Mouse (Mus musculus) activated CD4-positive, CD25-positive, alpha-beta regulatory T cell, adult 9 weeks (primary cell): Measurements from ENCODE around the gene Olfr301. TPM values are rescaled to one million over a fixed set of nuclear protein-coding genes. Genes with fewer than 3 reads are reported as not detected.

Experiments used
- polyA plus RNA-seq: library from polyadenylated mRNA; unstranded; fragments of 100-300 nt; shearing (Covaris generic); gene quantifications from one replicate; pipeline ENCODE4 v1.2.1, GENCODE M21; 2017

Gene Olfr301
- polyA plus RNA-seq = not detected

DNA sequence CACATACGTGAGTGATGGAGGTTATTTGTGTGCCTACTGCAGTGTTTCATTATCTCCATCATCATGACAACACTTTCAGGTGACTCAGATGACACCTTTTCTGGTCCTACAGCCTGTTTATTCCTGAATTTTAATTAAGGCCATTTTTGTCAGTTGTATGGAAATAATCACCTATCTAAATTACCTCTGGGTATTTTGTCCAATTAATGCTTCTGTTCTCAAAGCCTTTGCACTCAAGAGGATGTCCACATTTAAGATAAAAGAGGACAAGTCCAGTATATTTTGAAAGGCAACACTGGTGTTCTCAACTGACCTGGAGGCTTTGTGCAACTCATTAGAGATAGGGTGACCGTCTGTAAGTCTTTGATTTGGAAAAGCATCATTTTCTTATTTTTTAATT is at the start of gene Olfr301:
Gene Olfr301, plus strand, starts transcription at position 301 of the 400 bp plus-strand sequence.

DNA sequence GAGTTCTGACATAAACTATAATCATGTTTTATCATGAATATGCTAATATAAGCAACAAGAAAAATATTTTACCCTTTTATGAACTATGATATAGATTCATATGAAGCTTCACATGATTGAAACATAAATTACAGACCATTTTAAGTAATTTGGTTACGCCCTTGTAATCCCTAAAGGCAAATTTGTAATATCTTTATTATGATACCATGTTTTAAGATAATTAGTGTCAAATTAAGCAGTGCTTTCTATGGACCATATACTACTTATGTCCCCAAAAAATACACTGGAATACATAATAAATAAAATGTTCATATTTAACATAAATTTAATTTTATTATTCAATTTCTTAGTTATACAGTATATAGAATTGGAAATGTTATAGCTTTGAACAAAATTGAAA is 36.8 kb upstream of the Olfr301 start, which contains the start of gene Olfr305:
Gene Olfr305, minus strand, starts transcription at position 101 of the 400 bp plus-strand sequence.

DNA sequence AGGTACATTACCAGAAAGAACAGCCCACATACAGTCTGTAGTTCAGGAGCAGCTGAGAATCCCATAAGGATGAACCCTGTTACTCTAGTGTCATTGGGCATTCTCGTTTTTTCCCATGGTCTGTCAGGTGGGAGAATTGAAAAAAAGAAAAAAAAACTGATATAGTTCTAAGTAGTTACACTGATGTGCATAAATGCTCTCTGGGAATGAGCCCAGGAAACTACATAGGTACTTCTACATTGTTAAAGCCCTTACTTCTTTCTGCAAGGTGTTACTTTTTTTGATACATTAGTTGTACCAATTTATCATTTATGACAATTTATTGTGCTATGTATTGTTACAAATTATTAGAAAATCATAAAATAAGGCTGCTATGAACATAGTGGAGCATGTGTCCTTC is 17.1 kb upstream of the Olfr301 start, which contains the start of gene Olfr304:
Gene Olfr304, minus strand, starts transcription at position 101 of the 400 bp plus-strand sequence.

DNA sequence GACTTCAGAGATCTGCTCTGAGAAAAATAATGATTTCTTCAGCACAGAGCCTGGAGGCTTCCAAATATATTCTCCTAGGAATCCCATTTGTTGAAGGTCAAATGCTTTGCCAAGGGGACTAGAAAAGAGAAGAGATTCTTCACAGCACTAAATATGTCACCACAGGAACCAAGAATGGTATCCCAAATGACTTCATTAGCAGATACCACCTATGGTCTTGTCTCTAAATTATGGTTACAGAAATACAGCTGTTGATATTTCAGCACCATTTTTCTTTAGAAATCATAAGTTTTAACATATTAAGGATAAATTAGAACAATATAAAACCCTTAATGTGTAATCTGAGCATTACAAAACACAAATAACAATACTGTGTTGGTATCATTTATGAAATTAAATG is 6.0 kb upstream of the Olfr301 start, which contains the start of gene Olfr303:
Gene Olfr303, minus strand, starts transcription at position 101 of the 400 bp plus-strand sequence.

DNA sequence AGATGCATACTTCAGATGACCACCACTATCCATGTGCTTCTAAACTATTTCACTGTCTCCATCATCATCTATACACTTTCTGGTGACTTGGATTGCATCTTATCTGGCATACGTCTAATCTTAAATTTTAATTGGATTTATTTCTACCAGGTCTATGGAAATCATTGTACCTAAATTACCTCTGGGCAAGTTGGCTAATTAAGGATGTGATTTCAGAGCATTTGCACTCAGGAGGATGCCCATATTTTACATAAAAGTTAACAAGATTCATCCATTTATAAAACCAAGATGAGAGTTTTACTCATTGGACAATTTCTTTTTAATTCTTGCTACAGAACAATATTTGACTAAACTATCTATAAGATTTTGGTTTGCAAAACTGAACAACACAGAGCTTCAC is 56.0 kb downstream of the Olfr301 start, which contains the start of gene Olfr299:
Gene Olfr299, plus strand, starts transcription at position 301 of the 400 bp plus-strand sequence.

Other genes with a start within 250 kb of the Olfr301 start
- gene Vmn2r75, start 232.1 kb upstream of the Olfr301 start, polyA plus RNA-seq = not detected
- 0.02 TPM for gene Vmn2r76, start 157.5 kb upstream of the Olfr301 start, polyA plus RNA-seq
- gene Olfr310, start 126.7 kb upstream of the Olfr301 start, polyA plus RNA-seq = not detected
- not detected for gene Olfr309, start 90.1 kb upstream of the Olfr301 start, polyA plus RNA-seq
- gene Olfr308, start 78.2 kb upstream of the Olfr301 start, polyA plus RNA-seq = not detected
- not detected for gene Olfr307, start 66.3 kb upstream of the Olfr301 start, polyA plus RNA-seq
- not detected for gene Olfr305, start 36.9 kb upstream of the Olfr301 start, polyA plus RNA-seq
- gene Olfr304, start 17.2 kb upstream of the Olfr301 start, polyA plus RNA-seq = not detected
- not detected for gene Olfr303, start 6.1 kb upstream of the Olfr301 start, polyA plus RNA-seq
- gene Olfr299, start 56.1 kb downstream of the Olfr301 start, polyA plus RNA-seq = not detected
- not detected for gene Olfr298, start 88.6 kb downstream of the Olfr301 start, polyA plus RNA-seq
- not detected for gene Olfr297, start 116.1 kb downstream of the Olfr301 start, polyA plus RNA-seq
- gene Olfr295, start 180.0 kb downstream of the Olfr301 start, polyA plus RNA-seq = not detected
- gene Olfr294, start 212.8 kb downstream of the Olfr301 start, polyA plus RNA-seq = not detected
- not detected for gene Olfr293, start 245.2 kb downstream of the Olfr301 start, polyA plus RNA-seq